Mouse (Mus musculus): ENCODE measurements around the gene Fbxo41. TPM values are rescaled to one million over a fixed set of nuclear protein-coding genes. Genes with fewer than 3 reads are reported as not detected.

Gene Fbxo41
- polyA plus RNA-seq, 1 experiment from 2014 or later, result 4.8 TPM

DNA sequence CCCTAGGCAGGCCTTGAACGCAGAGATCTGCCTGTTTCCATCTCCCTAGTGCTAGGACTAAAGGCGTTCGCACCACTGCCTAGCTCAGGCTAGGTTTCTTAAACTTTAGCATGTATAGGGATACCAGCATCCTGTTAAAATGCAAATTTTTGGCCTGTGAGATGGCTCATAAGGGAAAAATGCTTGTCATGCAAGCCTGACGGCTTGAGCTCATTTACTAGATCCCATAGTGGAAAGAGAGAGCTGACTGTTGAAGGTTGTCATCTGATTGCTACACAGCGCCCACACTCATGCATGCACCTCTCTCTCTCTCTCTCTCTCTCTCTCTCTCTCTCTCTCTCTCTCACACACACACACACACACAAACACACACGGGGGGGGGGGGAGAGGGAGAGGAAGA is 66.2 kb downstream of the Fbxo41 start:
- no peak overlapping the region for H3K4me3 ChIP-seq
- peaks cover 8% of the 10 kb centered on the region; the same call in 1 of the 2 replicates for H3K4me1 ChIP-seq (replicated peaks)
- no peaks in the 10 kb centered on the region for H3K9me3 ChIP-seq
- ATAC-seq (ENCODE audit: low read depth), result no peak
- no peaks in the 10 kb centered on the region for H3K27me3 ChIP-seq
- no peak overlapping the region for H3K27ac ChIP-seq (replicated peaks)
- 91% methylated on average over 5 of the region's 6 CpGs for WGBS
- no peak overlapping the region for H3K4me2 ChIP-seq
- H3K36me3 ChIP-seq, result peaks cover 37% of the 10 kb centered on the region
- H3K9ac ChIP-seq, result no peak overlapping the region

DNA sequence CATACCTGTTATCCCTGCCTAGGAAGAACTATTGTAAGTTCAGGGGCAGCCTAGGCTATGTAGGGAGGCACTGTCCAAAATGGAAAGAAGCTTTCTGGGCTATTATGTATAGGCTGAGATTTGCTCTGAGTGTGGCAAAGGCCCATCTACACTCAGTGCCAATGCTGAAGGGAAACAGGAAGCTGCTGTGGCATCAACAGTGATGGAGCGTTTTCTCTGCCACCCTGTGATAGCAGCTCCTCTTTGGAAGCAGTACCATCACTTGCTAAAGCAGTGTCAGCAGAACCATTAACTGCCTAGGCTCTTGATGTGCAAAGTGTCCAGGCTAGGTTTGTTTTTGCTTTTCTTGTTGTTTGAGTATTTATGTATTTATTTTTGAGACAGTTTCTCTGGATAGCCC is 66.6 kb downstream of the Fbxo41 start:
- H3K36me3 ChIP-seq, result peaks cover 32% of the 10 kb centered on the region
- 100% methylated on average over 1 of the region's 1 CpGs for WGBS
- H3K9ac ChIP-seq, result no peak overlapping the region
- no peaks in the 10 kb centered on the region for H3K27me3 ChIP-seq
- H3K4me3 ChIP-seq, result no peak overlapping the region
- H3K4me2 ChIP-seq, result no peak overlapping the region
- ATAC-seq (ENCODE audit: low read depth), result no peak
- H3K27ac ChIP-seq (replicated peaks), result no peak overlapping the region
- H3K4me1 ChIP-seq (replicated peaks), result peaks cover 11% of the 10 kb centered on the region; the same call in 1 of the 2 replicates
- H3K9me3 ChIP-seq, result no peaks in the 10 kb centered on the region

GRCm38 (mm10) chr6:85433865-85434264 is 68.9 kb downstream of the Fbxo41 start:
- no peak for ATAC-seq (ENCODE audit: low read depth)
- Histone ChIP-seq H3K36me3 (peaks cover 9% of the 10 kb centered on the region), H3K9ac (no peak overlapping the region), H3K9me3 (no peaks in the 10 kb centered on the region), H3K4me1 (replicated peaks) (peaks cover 11% of the 10 kb centered on the region; the same call in 1 of the 2 replicates), H3K4me3 (no peak overlapping the region), H3K27me3 (no peaks in the 10 kb centered on the region), H3K4me2 (no peak overlapping the region), H3K27ac (replicated peaks) (no peak overlapping the region)
- 92% methylated on average over 5 of the region's 5 CpGs for WGBS

DNA sequence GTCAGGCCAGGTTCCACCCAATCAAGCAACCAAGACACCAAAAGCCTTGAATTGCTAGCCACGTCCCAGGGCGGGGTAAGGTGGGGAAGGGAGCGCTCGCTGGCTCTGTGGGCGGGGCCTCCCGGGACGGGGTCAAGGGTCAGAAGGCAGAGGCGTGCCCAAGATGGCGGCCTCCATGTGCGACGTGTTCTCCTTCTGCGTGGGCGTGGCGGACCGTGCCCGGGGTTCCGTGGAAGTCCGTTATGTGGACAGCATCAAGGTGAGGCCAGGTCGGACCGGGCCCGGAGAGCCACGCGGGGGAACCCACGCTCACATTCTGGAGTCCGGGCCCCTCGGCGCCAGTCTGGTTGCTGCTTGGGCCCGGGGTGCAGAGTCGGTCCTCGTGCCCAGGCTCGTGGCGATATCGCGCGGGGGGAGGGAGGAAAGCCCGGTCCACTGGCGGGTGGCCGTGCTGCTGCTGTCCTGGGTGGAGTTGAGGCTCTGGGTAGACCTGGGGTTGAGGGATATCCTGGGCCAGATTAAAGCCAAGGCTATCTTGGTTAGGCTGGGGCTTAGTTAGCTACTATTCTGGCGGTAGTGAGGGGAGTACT is 70.9 kb downstream of the Fbxo41 start, which contains the start of gene Smyd5:
Gene Smyd5 (plus strand): TSS at position 148 of the 590 bp plus-strand sequence.
- Histone ChIP-seq H3K27ac (replicated peaks) (no peak within 1 kb of the TSS), H3K9me3 (no peaks in the 10 kb centered on the region), H3K4me3 (peak within 1 kb of the TSS; percentile 88), H3K27me3 (0 out of 2 replicates have a peak, but pooled peaks cover 10% of the 10 kb centered on the region), H3K9ac (peak within 1 kb of the TSS; percentile 80), H3K4me2 (peak within 1 kb of the TSS; percentile 80), H3K36me3 (no peaks in the 10 kb centered on the region), H3K4me1 (replicated peaks) (peaks cover 11% of the 10 kb centered on the region; the same call in 1 of the 2 replicates)
- WGBS, result under 1% methylated on average over 39 of the region's 39 CpGs
- peak; percentile 81 for ATAC-seq (ENCODE audit: low read depth)

DNA sequence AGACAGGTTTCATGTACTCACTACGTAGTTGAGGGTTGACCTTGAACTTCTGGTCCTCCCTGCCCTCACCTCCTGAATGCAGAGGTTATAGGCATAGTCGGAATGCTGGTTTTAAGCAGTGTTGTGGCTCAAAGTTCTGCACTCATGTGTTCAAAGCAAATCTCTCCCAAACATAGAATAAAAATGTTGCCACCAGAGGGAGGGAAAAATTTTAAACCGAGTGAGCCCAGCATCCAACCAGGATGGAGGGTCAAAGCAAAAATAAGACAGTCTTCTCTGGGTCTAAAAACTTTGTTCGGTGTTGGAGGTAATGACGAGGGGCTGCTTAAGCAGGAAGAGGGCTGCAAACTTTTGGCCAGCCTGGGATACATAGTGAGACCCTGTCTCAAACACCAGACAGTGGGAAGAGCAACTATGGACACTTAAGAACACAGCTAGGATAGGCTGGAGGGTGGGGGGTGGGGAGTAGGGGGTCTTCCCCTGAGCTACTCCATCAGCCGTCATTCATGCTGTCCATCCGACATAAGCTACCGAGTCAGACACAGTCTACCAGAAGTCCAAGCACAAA is 71.4 kb downstream of the Fbxo41 start:
- Histone ChIP-seq H3K9ac (peak overlapping the region; percentile 80), H3K27ac (replicated peaks) (no peak overlapping the region), H3K36me3 (no peaks in the 10 kb centered on the region), H3K27me3 (0 out of 2 replicates have a peak, but pooled peaks cover 10% of the 10 kb centered on the region), H3K4me3 (peak overlapping the region; percentile 88), H3K9me3 (no peaks in the 10 kb centered on the region), H3K4me2 (peak overlapping the region; percentile 80), H3K4me1 (replicated peaks) (peaks cover 11% of the 10 kb centered on the region; the same call in 1 of the 2 replicates)
- ATAC-seq (ENCODE audit: low read depth), result peak; percentile 66
- WGBS, result 52% methylated on average over 8 of the region's 8 CpGs

DNA sequence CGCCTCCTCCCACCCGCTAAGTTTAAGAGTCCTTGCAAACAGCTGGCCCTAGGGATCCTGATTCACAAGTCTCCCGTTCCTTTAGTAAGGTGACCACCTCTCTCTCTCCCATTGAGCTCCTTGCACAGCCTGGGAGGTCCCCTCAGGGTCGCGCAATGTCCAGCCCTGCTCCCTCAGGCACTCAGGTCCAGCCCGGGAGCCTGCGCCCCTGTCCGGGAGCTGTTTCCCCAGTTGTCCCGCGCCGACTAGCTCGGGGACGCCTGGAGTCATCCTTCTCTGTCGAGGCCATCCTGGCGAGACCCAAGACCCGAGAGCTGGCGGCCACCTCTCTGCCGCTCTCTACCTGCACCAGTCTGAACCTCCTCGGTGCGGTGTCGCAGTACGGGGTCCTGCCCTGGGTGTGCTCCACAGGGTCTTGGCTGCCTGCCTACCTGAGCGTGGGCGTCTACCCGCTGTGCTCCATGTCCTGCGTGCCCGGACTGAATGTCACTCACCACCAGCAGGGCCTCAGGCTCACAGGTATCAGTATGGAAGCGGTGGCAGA is 78.9 kb downstream of the Fbxo41 start, which contains the start of gene Noto:
Gene Noto (plus strand): TSS at position 51 of the 544 bp plus-strand sequence.
- ATAC-seq (ENCODE audit: low read depth), result no peak
- Histone ChIP-seq H3K27me3 (peaks cover 45% of the 10 kb centered on the region), H3K4me1 (replicated peaks) (no peaks in the 10 kb centered on the region), H3K9me3 (no peaks in the 10 kb centered on the region), H3K36me3 (no peaks in the 10 kb centered on the region), H3K9ac (no peak within 1 kb of the TSS), H3K4me3 (no peak within 1 kb of the TSS), H3K27ac (replicated peaks) (no peak within 1 kb of the TSS), H3K4me2 (no peak within 1 kb of the TSS)
- 12% methylated on average over 28 of the region's 28 CpGs for WGBS

Other genes with a start within 250 kb of the Fbxo41 start
- 11.8 and 15.8 TPM in 2 replicates for gene Sfxn5, start 169.6 kb downstream of the Fbxo41 start, polyA plus RNA-seq (2015; fragmentation: Nextera tagmentation; extraction: Ambion mirVana)
- gene Rab11fip5, start 128.4 kb downstream of the Fbxo41 start, polyA plus RNA-seq (2015; fragmentation: Nextera tagmentation; extraction: Ambion mirVana), result 13.2 and 15.1 TPM in 2 replicates
- gene Noto, start 79.1 kb downstream of the Fbxo41 start, polyA plus RNA-seq (2015; fragmentation: Nextera tagmentation; extraction: Ambion mirVana), result not detected in 2 replicates
- 54.0 and 61.6 TPM in 2 replicates for gene Smyd5, start 71.0 kb downstream of the Fbxo41 start, polyA plus RNA-seq (2015; fragmentation: Nextera tagmentation; extraction: Ambion mirVana)
- gene Cct7, start 51.5 kb downstream of the Fbxo41 start, polyA plus RNA-seq (2015; fragmentation: Nextera tagmentation; extraction: Ambion mirVana), result 564 and 592 TPM in 2 replicates
- gene Pradc1, start 51.0 kb downstream of the Fbxo41 start, polyA plus RNA-seq (2015; fragmentation: Nextera tagmentation; extraction: Ambion mirVana), result 24.4 and 25.0 TPM in 2 replicates
- gene Egr4, start 10.6 kb upstream of the Fbxo41 start, polyA plus RNA-seq (2015; fragmentation: Nextera tagmentation; extraction: Ambion mirVana), result not detected in 2 replicates
- gene Alms1, start 84.5 kb upstream of the Fbxo41 start, polyA plus RNA-seq (2015; fragmentation: Nextera tagmentation; extraction: Ambion mirVana), result 4.4 and 6.0 TPM in 2 replicates
- gene Nat8f7, start 210.2 kb upstream of the Fbxo41 start, polyA plus RNA-seq (2015; fragmentation: Nextera tagmentation; extraction: Ambion mirVana), result not detected in 2 replicates